Mouse (Mus musculus) NIH3T3 (cell line): Measurements from ENCODE around the gene Ncam1.

Experiments used
- DNase-seq: peaks from one replicate; pipeline ENCODE4 v3.0.0-alpha.2; 2012; ENCODE audit warnings: low read depth

Ncam1 gene

GRCm38 (mm10) chr9:49570033-49570660 lies 228.6 kb downstream of the Ncam1 start:
- peak; percentile 5 for DNase-seq

- DNase-seq: no peak
Measured at GRCm38 (mm10) chr9:49565846-49566245, 232.9 kb downstream of the Ncam1 start.

DNA sequence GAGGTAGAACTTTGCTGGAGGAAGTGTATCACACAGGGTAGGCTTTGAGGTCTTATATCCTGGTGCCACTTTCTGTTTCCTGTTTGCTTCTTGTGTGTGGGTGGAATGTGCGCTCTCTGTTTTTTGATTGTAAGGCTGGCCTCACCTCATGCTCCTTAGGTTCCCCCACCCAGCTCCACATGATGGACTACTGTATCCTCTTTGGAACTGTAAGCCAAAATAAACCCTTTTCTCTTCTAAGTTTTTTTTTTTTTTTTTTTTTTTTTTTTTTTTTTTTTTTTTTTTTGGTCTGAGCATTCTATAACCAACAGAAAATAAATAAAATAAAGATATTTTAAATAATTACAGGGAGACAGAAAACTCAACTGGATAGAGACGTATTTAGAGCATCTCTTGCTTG lies 239.8 kb downstream of the Ncam1 start:
- DNase-seq: no peak

GRCm38 (mm10) chr9:49551353-49551752 lies 247.4 kb downstream of the Ncam1 start:
- no peak for DNase-seq

GRCm38 (mm10) chr9:49542593-49542992 lies 256.1 kb downstream of the Ncam1 start:
- DNase-seq: no peak

DNA sequence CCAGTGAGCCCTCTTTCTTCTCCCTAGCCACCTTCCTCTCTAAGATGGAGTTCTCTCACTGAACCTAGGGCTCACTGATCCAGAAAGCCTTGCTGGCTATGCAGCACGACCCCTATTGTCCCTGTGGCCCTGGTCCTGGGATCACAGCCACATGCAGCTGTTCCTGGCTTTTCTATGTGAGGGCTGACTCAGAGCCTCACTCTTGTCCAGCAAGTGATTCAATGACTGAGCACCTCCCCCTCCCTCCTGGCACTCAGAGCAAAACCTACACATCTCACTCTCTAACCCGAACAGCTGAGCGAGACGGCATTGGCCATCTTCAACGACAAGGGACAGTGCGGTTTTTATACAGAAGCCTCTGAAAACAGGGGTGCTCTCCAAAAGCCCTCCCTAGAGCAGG lies 260.9 kb downstream of the Ncam1 start:
- DNase-seq: peak; percentile 68

GRCm38 (mm10) chr9:49536593-49536992 lies 262.1 kb downstream of the Ncam1 start:
- DNase-seq: no peak

- DNase-seq: no peak
Measured at GRCm38 (mm10) chr9:49534958-49535357, 263.8 kb downstream of the Ncam1 start.

- DNase-seq: peak; percentile 25
Measured at GRCm38 (mm10) chr9:49533912-49534491, 264.7 kb downstream of the Ncam1 start.

DNA sequence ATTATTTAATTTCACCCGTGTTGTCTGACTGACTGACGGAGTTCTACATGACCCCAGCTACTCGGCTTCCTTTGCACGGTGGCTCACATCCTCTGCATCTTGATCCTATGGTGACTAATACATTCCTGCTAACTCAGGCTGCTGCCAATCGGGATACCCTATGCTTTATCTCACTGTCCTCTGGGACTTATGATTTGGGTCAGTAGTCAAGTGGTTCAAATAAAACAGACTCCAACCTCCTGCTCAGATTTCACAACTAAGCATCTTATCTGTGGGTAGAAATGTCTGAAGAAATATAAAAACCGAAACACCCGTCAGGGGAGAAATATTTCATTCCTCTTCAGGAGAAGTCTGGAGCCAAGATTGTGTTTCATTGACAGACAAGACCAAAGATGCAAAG lies 265.3 kb downstream of the Ncam1 start:
- DNase-seq: peak; percentile 79

DNA sequence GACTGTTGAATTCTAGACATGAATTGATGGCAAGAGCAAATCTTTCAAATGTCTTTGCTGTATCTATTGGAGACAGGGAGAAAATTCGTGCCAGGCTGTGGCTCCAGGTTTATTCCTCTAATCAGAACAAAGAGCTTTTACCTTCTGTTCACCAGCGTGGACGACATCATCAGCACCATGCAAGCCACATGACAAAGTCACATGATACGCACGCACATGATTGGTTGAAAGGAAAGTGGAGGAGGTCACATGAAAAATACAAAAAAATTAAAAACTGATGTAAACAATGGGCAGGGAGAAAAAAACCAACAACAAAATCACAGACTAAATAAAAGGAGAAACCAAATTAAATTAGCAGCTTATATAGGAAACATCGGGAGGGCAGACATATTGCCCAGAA lies 266.9 kb downstream of the Ncam1 start:
- no peak for DNase-seq

- no peak for DNase-seq
Measured at GRCm38 (mm10) chr9:49531257-49531656, 267.5 kb downstream of the Ncam1 start.

DNA sequence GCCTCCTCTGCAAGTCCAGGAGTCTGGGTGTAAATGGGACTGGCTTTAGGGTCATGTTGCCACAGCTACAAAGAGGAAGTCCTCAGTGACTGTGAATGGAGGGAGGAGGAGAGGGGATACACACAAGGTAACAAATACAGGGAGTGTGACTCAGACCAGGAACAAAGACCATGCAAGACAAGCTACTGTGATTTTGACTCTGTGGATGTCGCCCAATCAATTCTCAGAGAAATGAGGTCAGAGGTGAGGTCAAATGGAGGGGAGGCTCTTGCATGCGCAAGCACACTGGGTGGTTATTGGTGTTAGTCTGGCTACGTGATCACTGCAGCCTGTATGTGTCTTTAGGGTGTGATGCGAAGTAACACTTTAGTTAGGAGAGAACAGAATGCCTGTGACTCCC lies 268.0 kb downstream of the Ncam1 start:
- DNase-seq: no peak

- no peak for DNase-seq
Measured at GRCm38 (mm10) chr9:49529366-49529959, 269.3 kb downstream of the Ncam1 start.

DNA sequence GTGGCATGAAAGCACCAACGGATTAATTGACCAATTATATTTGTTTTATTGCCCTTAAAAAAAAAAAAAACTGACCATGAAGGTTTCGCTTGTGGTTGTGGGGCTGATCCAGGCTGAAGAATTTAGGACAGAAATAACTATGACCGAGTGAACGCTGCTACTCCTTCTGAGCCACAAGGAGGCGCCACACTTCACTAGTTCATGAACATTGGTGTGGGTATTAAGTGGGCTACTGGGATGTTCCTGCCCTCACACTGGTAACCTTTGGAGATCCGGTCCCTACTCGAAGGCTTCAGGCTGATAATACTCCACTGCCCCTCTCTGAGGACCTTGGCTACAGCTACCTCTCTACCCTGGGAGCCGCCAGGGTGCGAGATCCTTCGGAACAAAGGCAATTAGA lies 269.8 kb downstream of the Ncam1 start:
- DNase-seq: peak; percentile 52

DNA sequence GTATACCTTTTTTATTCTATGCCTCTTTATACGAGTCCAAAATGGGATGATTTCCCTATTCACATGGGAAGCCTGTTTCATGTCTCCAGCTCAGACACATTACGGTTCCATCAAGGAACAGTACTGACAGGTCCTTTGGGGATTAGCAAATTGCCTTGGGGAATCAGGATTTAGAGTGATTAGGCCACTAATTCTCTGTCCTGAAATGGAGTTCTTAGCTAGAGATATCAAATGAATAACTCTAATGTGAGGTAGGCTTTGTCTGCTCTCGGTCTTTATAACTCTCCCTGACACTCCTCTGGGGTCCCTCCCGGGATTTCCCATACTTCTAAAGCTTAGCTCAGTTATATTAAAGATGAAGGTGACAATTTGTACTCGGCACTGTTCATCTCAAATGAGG lies 270.7 kb downstream of the Ncam1 start:
- DNase-seq: no peak

GRCm38 (mm10) chr9:49527340-49527739 lies 271.4 kb downstream of the Ncam1 start:
- no peak for DNase-seq

- no peak for DNase-seq
Measured at GRCm38 (mm10) chr9:49524721-49525120, 274.0 kb downstream of the Ncam1 start.

GRCm38 (mm10) chr9:49523881-49524280 lies 274.8 kb downstream of the Ncam1 start:
- DNase-seq: peak; percentile 63

- no peak for DNase-seq
Measured at GRCm38 (mm10) chr9:49514306-49514705, 284.4 kb downstream of the Ncam1 start.

DNA sequence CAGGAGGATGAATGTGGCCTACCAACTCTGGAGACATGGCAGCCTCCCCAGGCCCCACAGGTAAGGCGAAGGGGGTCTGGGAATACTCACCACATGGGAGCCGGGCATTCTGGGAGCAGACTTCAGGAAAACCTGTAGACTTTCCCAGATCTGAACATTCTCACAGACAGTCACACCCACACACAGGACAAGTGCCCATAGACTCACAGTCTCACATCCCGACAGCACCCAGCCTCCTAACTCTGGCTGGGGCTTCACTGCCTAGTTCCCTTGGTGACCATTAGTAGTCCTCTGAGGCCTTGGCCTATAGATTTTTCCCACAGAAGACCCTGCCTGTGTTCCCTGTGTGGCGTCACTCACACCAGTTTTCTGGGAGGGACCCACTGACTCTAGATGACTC lies 288.1 kb downstream of the Ncam1 start:
- no peak for DNase-seq

DNA sequence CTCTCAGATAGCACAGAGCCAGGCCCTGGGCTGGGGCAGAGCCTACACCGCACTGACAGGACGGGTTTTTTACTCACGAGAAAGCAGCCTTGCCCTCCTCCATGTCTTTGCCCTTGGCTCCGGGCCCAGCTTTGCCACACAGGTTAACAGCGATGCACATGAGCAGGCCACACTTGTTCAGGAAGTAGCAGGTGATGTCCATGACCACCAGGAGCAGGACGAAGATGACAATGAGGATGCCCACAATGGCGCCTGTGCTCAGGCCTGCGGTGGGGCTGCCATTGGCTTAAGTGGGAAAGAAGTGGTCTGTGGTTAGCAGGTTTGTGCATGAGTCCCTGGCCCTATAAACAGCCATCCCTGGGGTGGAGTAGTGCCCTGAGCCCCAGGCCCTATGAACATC lies 289.1 kb downstream of the Ncam1 start:
- no peak for DNase-seq

DNA sequence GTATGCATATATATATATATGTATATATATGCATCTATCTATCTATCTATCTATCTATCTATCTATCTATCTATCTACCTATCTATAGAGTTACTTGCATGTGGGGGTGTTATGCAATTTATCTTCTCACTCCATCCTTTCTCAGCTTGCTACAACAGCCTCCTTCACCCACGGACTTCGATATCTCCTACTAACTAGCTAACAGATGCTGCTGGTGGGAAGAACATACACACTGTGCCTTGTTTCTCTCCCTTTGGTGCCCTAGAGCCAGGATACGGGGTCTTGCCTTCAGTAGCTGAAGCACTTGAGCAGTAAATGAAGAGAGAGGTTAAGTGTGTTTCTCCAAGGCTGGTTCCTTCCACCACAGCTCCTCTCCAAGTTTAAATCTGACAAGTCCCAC lies 289.6 kb downstream of the Ncam1 start:
- no peak for DNase-seq
